Mouse (Mus musculus) liver, adult 2 months (tissue): ENCODE measurements around the gene Asxl1.

Source experiments
- CTCF ChIP-seq: fragments of 200-500 bp; IDR thresholded peaks from 2 replicates; pipeline ENCODE4 v1.5.1; 2011; ENCODE audit warnings: low read depth, low read length, control low read depth
- POLR2A ChIP-seq: fragments of 200-500 bp; IDR thresholded peaks from 2 replicates; pipeline ENCODE4 v1.6.1; 2011; ENCODE audit warnings: low read length, control low read depth; ENCODE audit not compliant: insufficient read depth; ENCODE audit errors: extremely low read depth

- no peak for TF ChIP-seq POLR2A
- TF ChIP-seq CTCF = no peak
Measured at GRCm38 (mm10) chr2:153347183-153347781, 1.7 kb downstream of the Asxl1 start.
